Mouse (Mus musculus): ENCODE measurements around the gene Ell.

The Ell gene

DNA sequence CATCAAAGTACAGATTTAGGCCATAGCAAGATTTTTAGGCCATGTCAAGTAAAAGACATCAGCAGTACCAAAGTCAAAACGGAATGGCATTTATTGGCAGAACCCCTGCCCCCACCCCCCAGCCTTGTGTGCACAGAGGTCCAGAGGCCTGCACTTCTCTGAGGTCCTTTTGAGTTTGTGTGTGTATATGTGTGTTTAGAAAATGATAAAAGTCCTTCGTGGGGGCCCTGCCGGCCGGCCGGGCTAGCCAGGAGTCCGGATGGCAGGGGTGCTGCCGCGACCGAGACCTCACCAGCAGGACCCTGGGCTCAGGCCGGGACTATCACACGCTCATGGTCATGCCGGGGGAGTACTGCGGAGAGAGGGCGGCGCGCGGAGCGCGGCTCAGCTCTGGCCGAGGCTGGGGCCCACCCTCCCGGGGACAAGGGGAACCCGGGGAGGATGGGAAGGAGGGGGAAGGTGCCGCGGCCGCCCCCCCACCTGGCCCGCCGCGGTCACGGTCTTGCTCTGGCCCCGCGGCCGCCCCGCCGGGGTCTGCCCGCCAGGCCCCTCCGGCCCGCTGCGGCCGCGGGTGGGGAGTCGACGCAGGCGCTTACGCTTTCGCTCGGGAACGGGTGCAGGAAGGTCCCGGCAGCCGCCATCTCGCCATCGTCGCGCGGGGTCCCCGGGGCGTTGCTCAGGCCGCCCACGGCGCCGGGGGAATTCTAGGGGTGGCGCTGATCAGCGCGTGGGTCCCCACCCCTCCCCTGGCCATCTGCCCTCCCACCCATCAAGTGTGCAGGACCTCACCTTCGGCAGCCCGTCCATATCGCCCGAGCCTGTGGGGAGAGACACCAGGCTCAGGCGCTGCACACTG lies 58.4 kb downstream of the Ell start:
- DNase-seq (ENCODE audit: low spot score in 2 of 2), result no peak

DNA sequence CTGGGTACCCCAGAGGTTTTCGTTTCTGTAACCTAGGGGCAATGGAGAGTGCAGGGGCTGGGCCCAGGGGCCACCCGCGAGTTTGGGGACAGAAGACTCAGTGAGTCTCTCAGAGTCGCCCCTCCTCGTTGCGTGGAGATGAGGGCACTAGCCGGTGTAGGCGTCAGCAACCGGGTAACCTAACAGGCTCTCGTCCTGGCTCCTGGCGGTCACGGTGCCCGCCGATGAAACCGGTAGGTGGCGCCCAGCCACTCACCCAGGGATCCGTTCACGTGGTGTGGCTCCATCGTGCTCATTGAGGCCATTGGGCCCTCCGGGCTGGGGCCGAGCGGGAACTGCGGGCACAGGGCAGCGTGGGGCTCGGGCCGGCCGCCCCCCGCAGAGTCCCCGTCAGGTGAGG lies 59.0 kb downstream of the Ell start:
- no peak for DNase-seq (ENCODE audit: low spot score in 2 of 2)

DNA sequence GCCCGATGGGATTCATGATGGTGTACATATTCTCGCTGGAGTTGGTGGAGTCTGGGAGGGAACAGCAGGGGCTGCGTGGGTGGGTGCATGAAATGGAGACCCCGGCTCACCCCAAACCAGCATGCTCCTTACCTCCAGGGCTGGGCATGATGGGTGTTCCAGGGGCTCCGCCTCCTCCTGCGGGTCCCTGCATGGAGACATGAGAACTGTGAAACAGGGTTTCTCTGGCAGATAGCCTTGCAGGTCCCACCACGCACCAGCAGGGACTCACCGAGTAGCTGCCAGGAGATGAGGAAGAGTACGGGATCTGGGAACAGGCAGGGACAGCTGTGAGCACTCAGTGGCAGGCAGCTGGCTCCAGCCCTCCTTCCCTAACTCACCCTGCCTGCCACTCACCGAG lies 59.5 kb downstream of the Ell start:
- DNase-seq (ENCODE audit: low spot score in 2 of 2), result no peak

DNA sequence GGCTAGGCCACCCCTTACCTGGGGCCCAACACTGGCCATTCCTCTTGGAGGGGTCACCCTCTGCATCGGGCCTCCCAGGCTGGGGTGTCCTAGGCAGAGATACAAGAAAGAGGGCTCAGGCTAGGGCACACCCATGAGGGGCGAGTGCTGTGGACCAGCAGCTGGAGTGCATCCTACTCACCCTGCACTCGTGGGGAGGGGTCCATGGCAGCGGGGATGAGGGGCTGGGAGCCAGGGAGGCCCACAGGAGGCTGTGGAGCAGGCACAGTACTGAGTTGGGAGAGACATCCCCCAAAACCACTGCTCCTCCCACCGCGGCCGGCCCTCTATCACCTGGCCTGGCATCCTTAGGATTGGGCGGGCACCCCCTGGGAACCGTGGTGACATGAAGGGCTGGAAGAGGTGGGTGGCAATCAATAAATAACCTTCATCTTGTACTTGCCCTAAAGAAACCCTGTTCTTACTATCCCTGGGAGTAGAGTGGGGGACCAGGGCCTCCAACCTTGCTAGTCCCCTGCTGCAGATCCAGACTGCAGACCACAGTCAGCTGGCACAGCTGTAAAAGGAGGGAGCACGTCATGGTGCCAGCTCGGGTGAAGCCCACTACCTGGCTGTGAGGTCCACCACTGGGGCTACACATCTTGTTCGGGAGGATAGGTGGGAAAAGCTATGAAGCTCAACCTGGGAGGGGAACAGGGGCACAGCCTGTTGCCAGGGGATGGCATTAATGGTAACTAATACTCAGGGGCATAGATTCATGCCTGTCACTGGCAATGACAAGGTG lies 60.4 kb downstream of the Ell start:
- no peak for DNase-seq (ENCODE audit: low spot score in 2 of 2)

DNA sequence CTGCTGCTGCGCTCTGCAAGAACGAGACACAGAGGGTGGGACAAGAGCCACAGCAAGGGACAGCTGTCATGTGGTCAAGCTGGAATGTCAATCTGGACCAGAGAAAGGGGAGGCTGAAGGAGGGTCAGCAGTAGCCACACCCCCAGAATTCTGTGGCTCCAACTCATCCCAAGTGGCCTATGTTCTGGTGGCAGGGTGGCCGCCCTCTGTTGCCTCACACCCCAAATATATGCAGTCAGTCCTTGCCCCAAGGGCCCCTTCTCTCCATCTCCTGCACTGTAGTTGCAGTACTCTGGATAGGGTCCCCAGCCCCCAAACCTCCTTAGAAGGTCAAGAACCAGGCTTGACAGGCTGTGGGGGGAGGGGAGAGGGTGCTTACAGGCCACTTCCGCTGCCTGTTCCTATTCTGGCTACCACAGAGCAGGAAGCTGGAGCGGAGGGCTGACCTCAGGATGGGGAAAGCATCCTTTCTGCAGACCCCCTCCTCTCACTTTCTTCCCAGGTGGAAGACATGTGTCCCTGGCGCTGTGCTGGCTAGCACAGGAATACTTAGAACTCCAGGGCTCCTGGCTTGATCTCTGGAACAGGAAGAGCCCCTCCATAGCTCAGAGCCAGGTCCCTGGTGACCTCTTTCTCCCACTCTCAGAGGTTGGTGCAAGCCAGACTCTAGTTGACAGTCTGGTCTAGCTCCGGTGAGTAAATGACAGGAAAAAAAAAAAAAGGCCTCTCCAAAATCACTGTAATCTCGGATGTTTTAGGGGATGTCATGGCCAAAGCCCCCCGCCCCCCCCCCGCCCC lies 61.4 kb downstream of the Ell start:
- no peak for DNase-seq (ENCODE audit: low spot score in 2 of 2)

DNA sequence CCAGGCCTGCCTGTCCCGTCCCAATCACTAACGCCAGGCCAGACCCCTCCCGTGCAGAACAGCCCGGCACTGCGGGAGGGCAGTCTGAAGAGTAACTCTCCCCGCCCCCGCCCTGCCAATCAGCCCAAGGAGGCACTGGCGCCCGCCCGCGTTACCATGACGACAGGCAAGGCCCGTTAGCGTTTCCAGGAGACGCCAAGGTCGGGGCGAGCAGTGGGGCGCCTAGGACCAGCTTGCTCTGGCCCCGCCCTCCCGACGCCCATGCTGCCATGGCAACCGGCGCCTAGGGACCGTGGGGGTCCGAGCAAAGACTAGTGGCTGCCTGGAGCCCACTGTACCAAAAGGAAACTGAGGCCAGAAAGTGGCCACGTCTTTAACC lies 62.0 kb downstream of the Ell start:
- peak; percentile 61 to 73 for DNase-seq (ENCODE audit: low spot score in 2 of 2)

DNA sequence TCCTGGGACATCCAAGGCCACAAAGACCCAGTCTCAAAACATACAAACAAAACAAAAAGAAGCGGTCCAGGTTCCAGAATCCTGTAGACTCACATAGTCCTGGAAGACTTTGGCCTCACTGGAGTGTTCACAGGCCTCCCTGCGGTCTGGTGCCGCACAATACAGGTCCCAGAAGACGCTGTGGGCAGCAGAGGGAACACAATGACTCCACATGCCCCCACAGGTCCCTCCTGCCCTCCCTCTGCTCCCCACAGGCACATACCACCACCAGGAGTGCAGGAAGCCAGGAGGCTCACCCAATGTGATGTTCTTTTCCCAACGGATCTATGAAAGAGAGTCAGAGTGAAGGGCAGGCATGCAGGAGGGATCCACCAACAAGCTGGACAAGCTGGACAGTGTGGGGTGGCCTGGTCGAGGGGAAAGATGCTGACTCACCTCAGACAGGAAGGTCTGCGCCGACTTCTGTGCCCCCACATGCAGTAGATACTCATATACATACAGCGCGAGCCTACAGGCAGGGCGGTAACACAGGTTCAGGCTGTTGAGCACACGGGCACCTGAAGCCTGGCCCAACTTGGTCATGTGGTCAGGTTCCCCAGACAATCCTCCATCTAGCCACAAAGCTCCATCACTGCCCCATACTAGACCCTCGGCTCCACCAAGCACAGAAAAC lies 63.0 kb downstream of the Ell start:
- DNase-seq (ENCODE audit: low spot score in 2 of 2), result no peak

DNA sequence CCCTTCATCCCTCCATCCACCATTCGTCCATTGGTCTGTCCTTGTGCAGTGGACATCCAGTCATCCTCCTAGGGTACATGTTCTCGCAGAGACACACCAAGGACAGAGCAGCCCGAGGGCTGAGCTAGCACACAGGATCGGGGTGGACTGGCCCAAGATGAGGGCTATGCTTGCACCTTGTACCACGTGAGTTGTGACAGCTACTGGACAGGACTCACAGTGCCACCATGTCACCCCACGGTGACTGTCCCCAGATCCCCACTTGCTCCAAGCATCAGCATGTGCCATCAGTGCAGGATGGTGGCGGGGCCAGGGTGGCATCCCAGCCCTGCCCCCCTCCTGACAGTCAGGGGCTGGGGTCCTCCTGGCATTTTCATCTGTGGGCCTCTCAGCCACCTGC lies 65.3 kb downstream of the Ell start:
- no peak for DNase-seq (ENCODE audit: low spot score in 2 of 2)

DNA sequence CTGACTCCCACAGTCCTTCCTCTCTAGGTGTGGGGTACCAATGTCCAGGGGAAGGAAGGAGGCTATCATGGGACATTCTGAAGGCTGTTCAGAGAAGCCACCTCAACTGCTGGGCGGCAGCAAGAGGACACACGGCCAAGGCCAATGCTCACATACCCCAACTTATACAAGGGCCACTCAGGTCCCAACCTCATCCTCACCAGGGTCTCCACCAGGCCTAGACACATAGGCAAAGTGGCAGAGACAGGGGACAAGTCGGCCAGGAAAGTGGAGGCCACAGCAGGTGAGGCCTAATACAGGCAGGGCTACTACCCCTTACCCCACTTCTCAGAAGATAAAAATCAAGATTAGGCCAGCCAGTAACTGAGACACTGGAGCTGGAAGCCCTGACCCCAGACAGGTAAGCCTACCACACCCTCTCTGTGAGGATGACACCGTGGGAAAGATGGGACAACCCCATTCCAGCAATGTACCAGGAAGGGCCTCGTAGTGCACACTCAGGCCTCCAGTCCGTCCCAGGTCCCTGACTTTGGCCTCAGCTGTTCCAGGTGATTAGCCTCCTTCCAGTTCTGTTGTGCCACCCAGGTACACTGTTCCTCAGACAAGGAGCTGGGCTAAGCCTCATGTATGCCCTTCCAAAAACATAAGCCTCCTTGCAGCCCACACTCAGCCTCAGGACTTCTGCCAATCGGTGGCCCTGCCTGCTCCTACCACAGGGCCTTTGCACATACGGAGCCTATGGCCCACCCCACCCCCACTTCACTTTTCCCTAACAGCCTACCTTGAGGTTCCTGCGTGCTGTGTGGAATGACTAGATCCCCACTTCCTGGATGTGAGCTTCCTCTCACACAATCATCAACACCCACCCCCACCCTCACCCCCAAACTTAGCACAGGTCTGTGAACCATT lies 66.9 kb downstream of the Ell start:
- DNase-seq (ENCODE audit: low spot score in 2 of 2), result no peak

DNA sequence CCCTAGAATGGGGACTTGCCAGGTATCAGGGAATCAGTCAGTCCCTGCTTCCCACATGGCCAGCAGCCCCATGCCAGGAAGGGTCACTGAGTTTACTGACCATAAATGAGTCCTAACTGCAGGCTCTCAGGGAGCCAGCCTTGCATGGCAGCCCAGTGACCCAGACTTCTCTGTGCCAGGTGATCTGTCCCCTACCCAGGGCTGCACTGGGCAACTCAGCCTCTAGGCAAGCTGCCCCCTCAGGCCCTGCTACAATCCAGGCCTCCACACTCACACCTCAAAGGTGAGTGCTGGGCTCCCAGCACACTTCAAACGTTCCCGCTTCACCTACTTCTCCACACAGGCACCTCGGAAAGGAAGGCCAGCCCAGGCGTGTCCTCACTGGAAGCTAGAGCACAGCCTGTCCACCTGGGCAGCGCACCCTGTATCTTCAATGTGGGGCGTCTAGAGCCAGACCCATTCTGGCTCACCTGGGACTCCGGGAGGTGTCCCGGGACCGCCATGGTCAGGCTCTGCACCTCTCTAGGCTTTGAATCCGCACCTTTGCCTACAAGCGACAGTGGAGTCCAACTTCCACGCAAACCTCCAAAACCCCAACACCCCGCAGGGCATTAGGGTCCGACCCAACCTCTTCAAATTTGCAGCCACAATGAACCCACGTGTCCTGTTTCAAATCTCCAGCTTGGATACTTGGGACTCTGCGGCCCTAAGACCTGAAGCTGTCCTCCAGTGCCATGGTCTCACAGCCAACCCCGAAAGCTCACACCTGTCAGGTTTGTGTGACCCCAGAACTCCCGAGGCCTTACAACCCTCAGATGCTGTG lies 67.7 kb downstream of the Ell start:
- DNase-seq (ENCODE audit: low spot score in 2 of 2), result no peak

DNA sequence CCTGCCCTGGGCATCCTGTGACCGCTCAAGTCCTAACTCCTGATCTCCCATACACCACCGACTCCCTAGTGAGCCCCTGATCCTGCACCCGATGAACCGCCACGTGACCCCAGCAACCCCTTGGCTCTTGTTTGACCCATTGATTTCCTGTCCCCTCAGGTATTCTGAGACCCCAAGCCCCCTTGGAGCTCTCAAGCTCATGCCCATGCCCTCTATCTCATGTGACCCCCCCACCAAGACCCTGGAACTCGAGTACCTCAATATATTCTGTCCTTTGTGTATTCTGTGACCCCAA lies 68.3 kb downstream of the Ell start:
- no peak for DNase-seq (ENCODE audit: low spot score in 2 of 2)

DNA sequence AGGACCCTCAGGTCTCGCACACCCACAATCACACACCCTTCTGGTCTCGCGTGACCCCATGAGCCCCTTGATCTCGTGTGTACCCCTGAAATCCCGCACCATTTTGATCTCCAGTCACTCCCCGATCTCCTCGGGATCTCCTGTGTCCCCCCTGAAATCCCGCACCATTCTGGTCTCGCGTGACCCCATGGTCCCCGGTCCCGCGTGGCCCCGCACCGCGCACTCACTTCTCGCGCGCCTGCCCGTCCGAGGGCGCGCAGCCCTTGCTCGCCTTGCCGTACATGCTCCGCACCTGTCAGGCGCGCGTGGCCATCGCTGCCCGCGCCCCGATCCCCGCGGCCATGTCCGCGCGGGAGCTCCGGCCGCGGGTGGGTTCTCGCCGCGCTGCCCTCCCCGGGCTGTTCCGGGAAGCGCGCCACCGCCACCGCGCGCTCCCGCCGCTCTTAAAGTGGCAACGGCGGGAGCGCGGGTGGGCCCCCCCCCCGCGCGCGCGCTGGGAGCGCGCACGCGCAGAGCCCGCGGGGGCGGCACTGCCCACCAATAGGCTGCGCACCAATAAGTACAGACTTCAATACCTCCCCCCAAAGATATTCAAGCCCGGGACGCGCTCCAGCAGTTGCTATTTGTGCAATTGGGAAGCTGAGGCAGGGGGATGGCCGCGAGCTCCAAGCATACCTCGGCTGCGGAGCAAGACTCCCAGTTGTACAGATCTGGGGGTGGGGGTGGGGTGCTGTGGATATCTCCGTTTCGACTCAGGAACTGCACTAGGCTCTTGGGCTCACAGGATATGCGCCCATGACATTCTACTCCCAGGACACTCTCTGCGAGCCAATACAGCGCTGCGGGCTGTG lies 68.9 kb downstream of the Ell start:
- DNase-seq (ENCODE audit: low spot score in 2 of 2), result peak; percentile 31 to 34

DNA sequence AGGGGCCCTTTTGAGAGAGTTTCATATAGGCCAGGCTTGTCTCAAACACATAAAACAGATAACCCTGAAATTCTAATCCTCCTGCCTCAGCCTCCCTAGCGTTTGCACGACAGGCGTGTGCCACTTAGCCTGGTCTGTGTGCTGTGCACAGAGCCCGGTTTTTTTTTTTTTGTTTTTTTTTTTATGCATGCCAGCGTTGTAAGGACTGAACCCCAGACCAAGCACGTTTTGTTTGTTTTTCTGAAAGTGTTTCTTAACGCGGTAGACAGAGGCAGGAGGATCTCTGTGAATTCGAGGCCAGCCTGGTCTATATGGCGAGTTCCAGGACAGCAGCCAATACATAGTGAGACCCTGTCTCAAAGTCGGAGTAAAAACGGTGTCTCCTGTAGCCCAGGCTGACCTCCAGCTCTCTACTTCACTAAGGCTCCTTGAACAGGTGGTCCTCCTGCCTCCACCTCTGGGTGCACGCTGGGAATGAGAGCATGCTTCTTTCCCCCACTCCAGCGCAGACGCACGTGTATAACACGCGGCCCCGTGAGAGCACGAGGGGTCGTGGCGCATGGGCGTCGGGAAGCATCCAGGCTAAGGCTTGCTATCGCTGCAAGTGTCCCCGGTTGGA lies 69.6 kb downstream of the Ell start, which contains the start of gene Ssbp4:
TSS of gene Ssbp4 (minus strand) at position 124 of the 619 bp plus-strand sequence.
- no peak for DNase-seq (ENCODE audit: low spot score in 2 of 2)

DNA sequence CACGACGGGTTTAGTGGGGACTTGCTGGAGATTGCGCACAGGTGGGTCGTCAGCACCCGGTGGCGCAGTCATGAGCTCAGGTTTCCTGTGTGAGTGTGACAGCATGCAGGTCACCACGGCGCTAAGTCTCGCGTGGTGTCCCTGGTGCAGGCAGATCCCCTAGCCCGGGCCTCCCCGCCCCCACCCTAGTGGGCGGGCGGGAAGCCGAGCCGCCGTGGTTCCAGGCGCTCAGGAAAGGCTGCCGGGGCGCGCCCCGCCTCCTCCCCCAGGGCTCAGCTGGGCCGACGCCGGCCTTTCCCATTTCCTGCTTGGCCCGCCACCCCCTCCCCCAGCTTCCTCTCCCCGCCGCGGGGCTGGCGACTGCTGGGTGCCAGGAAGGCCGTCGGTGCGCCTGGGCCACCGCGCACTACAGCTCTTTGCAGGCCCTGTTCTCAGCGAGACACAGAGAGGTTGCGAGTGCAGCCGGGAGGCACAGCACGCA lies 70.2 kb downstream of the Ell start:
- DNase-seq (ENCODE audit: low spot score in 2 of 2), result peak; percentile 85 to 90

DNA sequence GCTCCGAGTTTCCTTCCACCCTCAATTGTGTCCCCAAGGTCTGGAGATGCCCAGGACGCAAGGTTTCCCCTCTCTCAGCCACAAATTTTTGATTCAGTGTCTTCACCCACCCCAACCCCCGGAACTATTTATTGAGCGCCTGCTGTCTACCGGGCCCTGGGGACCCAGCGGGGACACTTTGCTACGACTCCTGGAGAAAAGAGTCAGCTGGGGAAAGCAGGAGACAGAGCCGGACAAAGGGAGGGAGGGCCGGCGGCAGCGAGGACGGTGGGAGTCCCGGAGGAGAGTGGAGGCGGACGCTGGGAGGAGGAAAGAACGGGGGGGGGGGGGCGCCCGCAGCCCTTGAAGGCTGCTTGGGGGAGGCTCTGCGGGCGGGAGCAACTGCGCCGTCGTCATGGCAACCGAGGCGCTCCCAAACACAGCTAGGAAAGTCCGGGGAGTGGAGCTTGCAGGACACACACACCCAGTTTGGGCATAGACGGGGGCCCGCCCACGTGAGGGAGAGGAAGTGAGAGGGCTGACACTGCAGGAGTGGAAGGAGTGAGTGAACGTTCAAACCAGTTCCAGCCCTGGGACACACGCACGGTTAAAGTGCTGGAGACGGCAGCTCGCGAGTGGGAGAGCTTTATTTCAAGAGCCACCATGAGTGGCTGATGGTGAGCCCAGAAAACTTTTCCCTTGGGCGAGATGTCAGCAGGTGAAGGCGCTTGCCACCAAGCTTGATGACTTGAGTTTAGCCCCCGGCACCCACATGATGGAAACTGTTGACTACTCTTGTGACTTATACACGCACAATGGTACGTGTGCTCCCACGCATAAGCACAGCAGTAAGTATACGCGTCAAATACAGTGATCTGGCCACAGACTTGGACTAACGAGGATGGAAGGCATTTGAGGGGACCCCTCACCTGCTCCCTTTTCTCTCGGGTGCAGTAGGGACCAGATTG lies 70.9 kb downstream of the Ell start:
- DNase-seq (ENCODE audit: low spot score in 2 of 2), result peak; percentile 84 to 91

DNA sequence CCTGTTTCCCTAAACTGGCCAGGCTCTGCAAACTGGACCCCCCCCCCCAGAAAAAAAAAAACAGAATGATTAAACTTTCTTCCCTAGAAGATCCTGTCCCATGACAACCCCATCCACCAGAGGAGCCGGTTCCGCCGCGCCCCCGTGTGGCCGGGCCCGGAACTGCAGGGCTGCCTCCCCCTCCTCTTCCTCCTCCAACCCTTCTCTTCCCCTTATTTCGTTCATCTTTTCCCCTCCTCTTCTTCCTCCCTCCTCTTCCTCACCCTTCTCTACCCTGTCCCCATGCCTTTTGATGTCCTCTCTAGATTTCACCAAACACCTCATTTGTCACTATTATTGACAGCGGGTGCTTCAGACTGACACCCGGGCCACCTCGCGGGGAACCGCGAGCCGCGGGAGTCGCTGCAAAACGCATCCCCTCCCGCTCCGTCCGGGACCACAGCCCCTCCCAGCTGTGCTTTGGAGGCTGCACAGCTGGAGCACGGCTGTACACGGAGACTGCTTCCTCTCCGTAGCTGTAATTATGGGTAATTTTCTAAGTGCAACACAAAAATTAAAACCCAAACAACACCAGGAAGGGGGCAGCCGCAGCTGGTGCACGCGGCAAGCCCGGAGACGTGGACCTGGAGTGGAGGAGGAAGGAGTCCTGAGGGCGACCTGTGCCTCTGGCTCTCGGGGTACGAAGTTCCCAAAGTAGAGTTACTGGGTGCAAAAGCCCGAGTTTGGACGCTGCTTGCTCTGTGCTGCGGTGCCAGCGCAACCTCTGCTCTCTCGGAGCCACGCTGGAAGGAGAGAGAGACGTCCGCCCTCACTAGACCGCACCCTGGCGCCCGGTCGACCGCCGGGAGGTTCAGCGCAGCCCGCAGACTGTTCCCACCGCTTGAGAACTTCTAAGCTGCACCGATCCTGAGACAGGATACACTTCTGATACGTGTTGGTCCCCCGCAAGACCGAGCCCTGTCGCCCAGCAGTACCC lies 71.8 kb downstream of the Ell start:
- peak; percentile 68 to 83 for DNase-seq (ENCODE audit: low spot score in 2 of 2)

Data from natural killer cell, adult 2 months (primary cell).